Mouse (Mus musculus) T-helper 1 cell (primary cell): Measurements from ENCODE around the gene Chaf1a.

Experiments
- in situ Hi-C: fragments of 300-600 bp; cut with MboI, MseI; formaldehyde crosslinking; loops from one replicate; pipeline ENCODE4 v1.15.1; 2025; ENCODE audit warnings: high pct_unique_total_duplicates

Gene Chaf1a

DNA sequence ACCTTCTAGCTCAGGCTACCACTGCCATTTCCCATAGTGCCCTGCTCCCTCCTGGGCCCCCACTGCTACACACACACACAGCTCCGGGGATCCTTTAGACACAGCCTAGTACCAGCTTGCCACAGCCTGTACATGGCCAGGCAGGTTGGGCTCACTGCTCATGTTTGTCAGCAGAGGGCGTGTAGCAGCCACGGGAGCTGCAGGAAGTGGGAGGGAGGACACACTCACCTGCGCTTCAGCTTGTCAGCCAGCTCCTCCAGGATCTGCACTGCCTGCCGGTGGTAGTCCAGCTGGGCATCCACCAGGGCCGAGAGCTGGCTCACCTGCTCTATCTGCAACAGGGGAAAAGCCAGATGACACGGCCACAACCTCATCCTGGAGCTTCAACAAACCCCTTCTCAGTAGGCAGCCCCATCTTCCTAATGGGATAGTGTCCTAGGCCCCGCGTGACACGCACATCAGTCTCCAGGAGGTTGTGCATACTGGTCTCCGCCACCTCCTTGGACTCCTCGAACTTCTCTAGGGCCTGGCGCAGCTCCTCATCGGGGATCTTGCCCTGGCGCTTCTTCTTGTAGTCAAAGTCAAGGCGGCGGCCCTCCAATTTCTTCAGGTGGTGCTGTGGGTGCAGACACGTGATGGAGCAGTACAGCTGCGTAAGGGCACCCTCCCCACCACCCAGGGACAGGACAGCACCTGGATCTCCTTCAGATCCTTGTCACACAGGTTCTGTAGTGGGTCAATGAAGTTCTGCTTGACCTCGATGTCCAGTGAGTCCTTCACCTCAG is 21.7 kb upstream of the Chaf1a start:
- in situ Hi-C loops = loop anchor here (10.0 kb wide), 1 partner anchor 54 kb away; no protein-coding TSS in a partner anchor

- in situ Hi-C loops = no loop called here
Measured at GRCm38 (mm10) chr17:56020400-56021084, 19.7 kb upstream of the Chaf1a start.

- in situ Hi-C loops = no loop called here
Measured at GRCm38 (mm10) chr17:56021161-56021910, 18.9 kb upstream of the Chaf1a start.

DNA sequence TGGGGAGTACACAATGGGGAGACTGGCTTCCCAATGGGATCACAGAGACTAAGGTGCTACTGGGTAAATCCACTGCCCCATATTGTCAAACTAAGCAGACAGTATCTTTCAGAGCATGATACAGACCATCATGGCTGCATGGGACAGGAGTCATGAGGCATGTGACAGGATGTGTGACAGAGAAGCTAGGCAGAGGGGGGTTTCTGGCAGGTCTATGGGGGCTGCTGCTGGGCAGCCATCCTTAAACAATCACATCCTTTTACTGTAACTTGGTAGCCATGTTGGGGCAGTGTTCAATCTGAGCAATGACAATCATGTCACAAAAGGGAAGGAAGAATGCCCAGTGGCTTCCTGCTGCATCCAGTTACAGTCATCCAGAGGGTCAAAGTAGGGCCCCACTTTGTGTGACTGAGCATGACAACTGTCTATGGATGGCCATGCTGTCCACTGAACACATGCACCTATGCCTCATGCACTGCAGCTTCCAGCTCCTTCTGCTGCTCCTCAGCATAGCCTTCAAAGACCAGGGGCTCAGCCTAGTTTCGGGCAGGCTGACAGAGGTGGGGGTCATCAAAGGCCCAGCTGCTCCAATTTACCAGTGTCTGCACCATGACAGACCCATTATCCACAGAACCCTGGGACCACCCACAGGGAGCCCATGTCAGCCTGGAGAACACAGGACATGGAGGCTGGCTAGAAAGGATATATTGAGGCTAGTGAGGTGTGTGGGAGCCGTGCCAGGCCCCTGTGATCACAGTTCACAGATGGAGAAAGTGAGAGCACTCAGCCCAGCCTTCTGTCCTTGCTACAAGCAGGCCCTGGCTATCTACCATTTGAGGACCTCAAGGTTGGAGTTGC is 17.9 kb upstream of the Chaf1a start:
- in situ Hi-C loops = no loop called here

DNA sequence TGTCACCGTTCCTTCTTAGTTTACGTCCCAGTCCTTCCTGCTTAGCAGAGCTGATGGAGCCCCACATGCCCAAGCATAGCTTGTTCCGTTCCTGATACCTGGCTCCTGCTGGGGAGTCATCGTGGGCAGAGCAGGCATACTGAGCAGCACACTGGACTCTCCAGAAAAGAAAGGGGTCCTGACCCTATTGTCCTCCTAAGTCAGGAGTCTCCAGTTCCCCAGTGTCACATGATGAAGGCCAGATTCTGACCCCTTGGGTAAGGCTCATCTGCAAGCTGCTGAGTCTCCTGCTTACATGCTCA is 17.3 kb upstream of the Chaf1a start:
- in situ Hi-C loops = no loop called here

DNA sequence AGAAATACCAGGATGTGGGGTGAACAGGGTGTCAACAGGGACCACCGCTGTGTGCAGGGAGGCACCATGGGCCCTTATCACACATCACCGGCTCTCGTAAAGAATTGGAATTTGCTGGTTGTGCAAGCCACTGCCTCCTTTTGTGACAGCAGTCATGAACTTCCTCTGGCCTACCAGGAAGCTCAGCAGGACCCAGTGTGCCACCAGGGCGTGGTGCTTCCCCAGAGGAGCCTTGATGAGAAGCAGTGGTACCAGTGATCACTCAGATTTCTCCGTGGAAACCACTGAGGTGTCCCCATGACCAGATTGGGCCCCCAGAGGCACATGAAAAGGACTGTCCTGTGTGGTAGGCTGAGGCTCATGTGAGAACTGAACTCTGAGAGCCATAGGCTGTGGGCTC is 16.9 kb upstream of the Chaf1a start:
- in situ Hi-C loops = no loop called here

DNA sequence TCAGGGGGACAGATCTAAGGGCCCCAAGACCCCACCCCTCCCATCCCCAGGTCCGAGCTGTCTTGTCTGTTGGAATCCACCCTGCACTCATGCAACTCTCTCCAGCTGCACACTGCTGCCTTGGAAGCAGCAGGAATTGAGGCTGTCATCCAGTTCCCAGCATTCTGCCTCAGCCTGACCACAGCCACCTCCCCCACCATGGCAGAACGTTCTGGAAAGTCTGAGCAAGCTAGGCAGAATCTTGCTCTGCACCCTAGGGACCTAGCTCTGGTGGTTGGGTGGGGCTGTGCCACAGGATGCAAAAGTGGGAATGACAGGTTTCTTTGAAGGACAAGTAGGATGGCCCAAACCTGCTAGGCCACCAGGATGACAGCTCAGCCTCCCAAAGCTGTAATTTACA is 15.8 kb upstream of the Chaf1a start:
- in situ Hi-C loops = no loop called here

- in situ Hi-C loops = no loop called here
Measured at GRCm38 (mm10) chr17:56024931-56025330, 15.3 kb upstream of the Chaf1a start.

- in situ Hi-C loops = no loop called here
Measured at GRCm38 (mm10) chr17:56026303-56026702, 13.9 kb upstream of the Chaf1a start.

- in situ Hi-C loops = no loop called here
Measured at GRCm38 (mm10) chr17:56026881-56027280, 13.4 kb upstream of the Chaf1a start.

- in situ Hi-C loops = no loop called here
Measured at GRCm38 (mm10) chr17:56027801-56028441, 12.3 kb upstream of the Chaf1a start.

DNA sequence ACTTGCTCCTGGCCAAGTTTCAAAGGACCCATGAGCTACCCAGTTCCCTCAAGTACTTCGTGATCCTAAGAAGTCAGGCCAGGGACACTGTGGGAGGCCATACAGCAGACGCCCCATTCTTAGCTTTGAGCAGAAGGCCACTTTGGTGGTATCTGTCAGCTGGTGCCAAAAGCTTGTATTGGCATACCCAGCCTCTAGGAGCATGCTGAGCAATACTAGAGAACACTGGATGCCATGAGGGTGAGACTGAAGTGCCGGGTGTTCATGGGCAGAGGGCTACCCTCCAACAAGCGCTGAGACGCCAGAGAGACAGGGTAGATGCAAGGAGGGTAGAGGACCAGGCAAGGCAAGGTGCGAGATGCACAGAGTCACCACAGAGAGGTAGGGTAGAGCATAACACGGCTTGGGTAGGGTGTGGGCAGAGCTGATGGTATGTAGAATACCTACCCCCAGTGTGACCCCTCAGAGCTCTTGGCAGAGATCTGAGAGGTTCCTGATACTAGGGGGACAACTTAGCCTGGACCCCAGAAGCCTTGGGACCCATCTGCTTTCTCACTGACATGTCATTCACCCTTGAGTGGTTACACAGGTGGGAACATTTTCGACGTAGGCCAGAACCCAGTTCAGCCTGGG is 9.9 kb upstream of the Chaf1a start:
- in situ Hi-C loops = no loop called here

DNA sequence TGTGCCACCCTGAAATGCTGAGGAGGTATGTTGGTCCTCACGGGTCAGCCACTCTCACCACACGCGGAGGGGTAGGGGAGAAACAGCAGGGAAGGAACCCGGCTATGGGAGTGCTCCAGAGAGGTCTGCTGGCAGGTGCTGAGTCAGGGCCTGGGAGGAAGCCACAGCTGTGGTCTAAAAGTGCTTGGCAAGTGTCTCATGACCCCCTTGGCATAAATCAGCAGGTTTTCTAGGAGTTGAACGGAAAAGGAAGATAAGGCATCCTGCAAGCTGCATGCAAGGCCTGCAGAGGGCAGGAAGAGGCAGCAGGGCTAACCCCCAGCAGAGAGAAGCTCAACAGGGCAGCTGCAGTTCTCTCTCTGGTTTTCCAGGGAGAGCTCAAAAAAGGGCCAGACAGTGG is 9.3 kb upstream of the Chaf1a start:
- in situ Hi-C loops = no loop called here

GRCm38 (mm10) chr17:56031431-56031830 is 8.8 kb upstream of the Chaf1a start:
- in situ Hi-C loops = no loop called here

GRCm38 (mm10) chr17:56032127-56032733 is 8.0 kb upstream of the Chaf1a start:
- in situ Hi-C loops = no loop called here

DNA sequence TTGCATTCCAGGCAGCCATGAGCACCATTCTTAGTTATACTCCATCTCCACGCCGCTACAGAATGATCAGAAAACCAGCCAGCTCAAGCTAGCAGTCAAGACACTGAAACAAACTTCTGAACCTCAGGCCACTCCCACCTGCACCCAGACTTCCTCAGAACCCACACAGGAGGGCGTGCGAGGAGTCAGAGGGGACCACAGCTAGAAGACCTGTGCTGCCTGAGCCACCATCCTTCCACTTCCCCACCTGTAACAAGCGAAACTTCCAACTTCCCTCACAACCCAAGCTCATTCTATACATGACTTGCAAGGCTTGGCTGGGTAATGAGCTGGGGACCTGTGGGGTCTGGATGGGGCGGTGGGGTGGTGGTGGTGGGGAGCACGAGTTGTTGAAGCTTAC is 7.4 kb upstream of the Chaf1a start:
- in situ Hi-C loops = no loop called here

DNA sequence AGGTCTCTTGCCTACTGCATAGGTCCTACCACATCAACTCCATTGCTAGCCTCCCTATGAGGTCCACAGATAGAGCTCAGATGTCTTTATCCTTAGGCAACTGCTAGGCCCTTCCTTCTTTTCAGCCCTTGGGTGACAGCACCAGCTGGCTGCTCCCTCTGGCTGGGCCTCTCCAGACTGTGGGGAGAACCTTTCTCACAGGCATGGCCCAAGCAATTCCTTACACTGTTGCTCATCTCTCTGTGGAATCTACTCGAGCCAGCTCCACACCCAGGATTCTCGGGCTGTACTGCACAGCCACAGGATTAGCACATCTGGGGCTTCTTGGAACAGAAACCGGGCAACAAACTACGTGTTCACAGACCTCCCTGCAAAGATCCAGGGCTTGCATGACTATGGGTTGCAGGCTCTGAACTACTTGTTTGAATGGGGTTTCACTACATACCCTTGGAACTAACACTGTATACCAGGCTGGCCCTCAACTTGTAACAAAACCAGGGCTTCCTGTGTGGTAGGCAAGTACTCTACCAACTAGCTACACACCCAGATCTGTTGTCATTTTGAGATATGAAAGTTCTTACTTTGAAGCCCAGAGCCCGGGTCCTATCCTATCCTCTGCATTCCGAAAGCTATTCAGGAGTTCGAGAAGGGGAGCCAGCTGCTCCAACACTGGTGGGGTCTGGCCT is 6.1 kb upstream of the Chaf1a start:
- in situ Hi-C loops = no loop called here

DNA sequence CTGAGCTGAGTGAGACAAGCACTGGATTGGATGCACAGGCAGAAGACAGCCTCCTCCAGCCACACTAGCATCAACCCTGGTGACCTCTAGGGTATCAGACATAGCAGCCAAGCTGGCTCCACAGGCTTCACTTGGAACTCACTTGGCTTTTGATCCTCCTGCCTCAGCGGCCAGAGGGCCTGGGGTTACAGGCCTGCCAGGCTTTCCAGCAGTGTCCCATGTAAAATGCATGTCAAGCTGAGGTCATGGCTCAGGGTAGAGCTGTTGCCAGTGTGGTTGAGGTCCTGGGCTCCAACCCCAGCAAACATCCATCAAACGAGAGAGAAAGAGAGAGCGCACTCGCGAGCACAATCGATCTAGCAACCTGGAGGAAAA is 5.5 kb upstream of the Chaf1a start:
- in situ Hi-C loops = no loop called here

- in situ Hi-C loops = no loop called here
Measured at GRCm38 (mm10) chr17:56035216-56035615, 5.0 kb upstream of the Chaf1a start.
